ENCODE assay signal across 27 mouse cellular contexts in the genomic region with DNA sequence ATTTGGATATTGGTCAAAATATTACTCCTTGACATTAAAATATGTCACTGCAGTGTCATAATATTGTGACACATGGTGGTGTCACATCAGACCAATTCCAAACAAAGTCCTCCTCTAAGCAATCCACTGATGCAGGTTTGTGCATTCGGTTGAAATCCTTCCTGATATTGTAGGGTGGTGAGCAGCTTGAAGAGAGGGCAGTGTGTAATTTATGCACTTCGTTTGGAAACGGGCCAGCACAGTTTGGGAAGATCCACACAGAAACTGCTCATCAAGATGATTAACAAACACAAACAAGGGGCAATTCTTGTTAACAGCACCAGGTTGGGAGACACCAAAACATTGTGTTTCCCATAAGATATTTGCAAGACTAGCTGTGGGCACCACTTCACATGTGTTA.
DNase-seq lines count a peak whose midpoint lies in the region; ATAC-seq and TF ChIP-seq lines count a peak whose summit lies in the region.
"Had no signal": no experiment of that assay in that cellular context is flagged by ENCODE, and none has a peak within 500 bp of the region (broad histone marks: within the 10 kb centered on the region; RNA-seq: fewer than 3 reads in every experiment).

No protein-coding gene starts in this region.

- H3K36me3 ChIP-seq in forebrain, embryonic 14.5 days (ENCODE audit: control insufficient read depth, insufficient read depth, low read length) = no peaks in the 10 kb centered on the region
- H3K36me3 ChIP-seq in forebrain, embryonic 12.5 days (replicated peaks) = no peaks in the 10 kb centered on the region
- no peaks in the 10 kb centered on the region for H3K36me3 ChIP-seq in forebrain, embryonic 16.5 days (ENCODE audit: control insufficient read depth, insufficient read depth)
- no peaks in the 10 kb centered on the region for H3K36me3 ChIP-seq in heart, adult 2 months (ENCODE audit: control insufficient read depth, insufficient read depth, low read length)
- H3K36me3 ChIP-seq: embryonic facial prominence, embryonic 12.5 days; heart, embryonic 10.5 days; heart, embryonic 15.5 days; limb, embryonic 12.5 days; lung, embryonic 15.5 days; midbrain, embryonic 10.5 days; neural tube, embryonic 12.5 days had no signal

- H3K9ac ChIP-seq in forebrain, embryonic 14.5 days (ENCODE audit: low read length) = no peak overlapping the region
- H3K9ac ChIP-seq in forebrain, embryonic 12.5 days = no peak overlapping the region
- no peak overlapping the region for H3K9ac ChIP-seq in forebrain, embryonic 16.5 days (replicated peaks; ENCODE audit: low read depth, low read length)
- H3K9ac ChIP-seq in heart, adult 2 months (ENCODE audit: low read depth, low read length) = no peak overlapping the region
- H3K9ac ChIP-seq: embryonic facial prominence, embryonic 12.5 days; heart, embryonic 15.5 days; limb, embryonic 12.5 days; lung, embryonic 15.5 days; neural tube, embryonic 12.5 days had no signal

- H3K9me3 ChIP-seq in forebrain, embryonic 14.5 days (replicated peaks; ENCODE audit: control insufficient read depth, low read length) = no peaks in the 10 kb centered on the region
- H3K9me3 ChIP-seq in forebrain, embryonic 12.5 days = no peaks in the 10 kb centered on the region
- H3K9me3 ChIP-seq in forebrain, embryonic 16.5 days (ENCODE audit: control insufficient read depth, low read length) = no peaks in the 10 kb centered on the region
- H3K9me3 ChIP-seq: embryonic facial prominence, embryonic 12.5 days; heart, embryonic 10.5 days; heart, embryonic 15.5 days; limb, embryonic 12.5 days; lung, embryonic 15.5 days; midbrain, embryonic 10.5 days; neural tube, embryonic 12.5 days had no signal

- WGBS in forebrain, embryonic 14.5 days = 52% methylated on average over 3 of the region's 3 CpGs
- 76% methylated on average over 3 of the region's 3 CpGs for WGBS in forebrain, embryonic 12.5 days
- WGBS in forebrain, embryonic 16.5 days = 47% methylated on average over 3 of the region's 3 CpGs
- WGBS in heart, adult 2 months = 74% methylated on average over 3 of the region's 3 CpGs

- H3K4me1 ChIP-seq in forebrain, embryonic 14.5 days (ENCODE audit: control insufficient read depth, insufficient read depth, low read length) = 0 out of 2 replicates have a peak, but pooled peaks cover 3% of the 10 kb centered on the region
- no peaks in the 10 kb centered on the region for H3K4me1 ChIP-seq in forebrain, embryonic 12.5 days
- H3K4me1 ChIP-seq in forebrain, embryonic 16.5 days (replicated peaks; ENCODE audit: control insufficient read depth, insufficient read depth, low read length) = peaks cover 5% of the 10 kb centered on the region
- H3K4me1 ChIP-seq in heart, adult 2 months (ENCODE audit: control insufficient read depth, insufficient read depth, low read length) = no peaks in the 10 kb centered on the region
- H3K4me1 ChIP-seq: embryonic facial prominence, embryonic 12.5 days; heart, embryonic 10.5 days; heart, embryonic 15.5 days; limb, embryonic 12.5 days; lung, embryonic 15.5 days; midbrain, embryonic 10.5 days; neural tube, embryonic 12.5 days had no signal

- DNase-seq in forebrain, embryonic 14.5 days (ENCODE audit: low spot score) = peak; percentile 73
- peak; percentile 8 to 22 for DNase-seq in left cerebral cortex, postnatal 10 days (ENCODE audit: extremely low spot score in 1 of 2, low spot score in 2 of 2)
- no peak for DNase-seq in left cerebral cortex, adult 9 months (ENCODE audit: low spot score in 2 of 2)
- peak; percentile 46 to 51 for DNase-seq in right cerebral cortex, postnatal 10 days (ENCODE audit: low spot score in 2 of 2)
- DNase-seq in right cerebral cortex, postnatal 25 days = no peak
- DNase-seq in heart, adult 2 months = no peak
- DNase-seq: adrenal gland, postnatal 14 days; cerebellum, adult 2 months; embryo, embryonic 11 days; gastrocnemius, postnatal 14 days; kidney, adult 8-10 months; kidney, postnatal 10 days; thymus, postnatal 4 days had no signal

- H3K27me3 ChIP-seq in forebrain, embryonic 14.5 days (replicated peaks; ENCODE audit: control insufficient read depth, insufficient read depth, low read length) = no peaks in the 10 kb centered on the region
- no peaks in the 10 kb centered on the region for H3K27me3 ChIP-seq in forebrain, embryonic 12.5 days
- H3K27me3 ChIP-seq in forebrain, embryonic 16.5 days (replicated peaks; ENCODE audit: control insufficient read depth, insufficient read depth, low read length) = no peaks in the 10 kb centered on the region
- H3K27me3 ChIP-seq in heart, adult 2 months (ENCODE audit: control insufficient read depth, insufficient read depth, low read length) = no peaks in the 10 kb centered on the region
- H3K27me3 ChIP-seq: embryonic facial prominence, embryonic 12.5 days; heart, embryonic 15.5 days; limb, embryonic 12.5 days; lung, embryonic 15.5 days; neural tube, embryonic 12.5 days had no signal

- H3K4me3 ChIP-seq in forebrain, embryonic 14.5 days (ENCODE audit: low read depth, low read length) = no peak overlapping the region
- no peak overlapping the region for H3K4me3 ChIP-seq in forebrain, embryonic 12.5 days (replicated peaks)
- no peak overlapping the region for H3K4me3 ChIP-seq in forebrain, embryonic 16.5 days (replicated peaks; ENCODE audit: low read length)
- H3K4me3 ChIP-seq in heart, adult 2 months = no peak overlapping the region
- H3K4me3 ChIP-seq: embryonic facial prominence, embryonic 12.5 days; heart, embryonic 10.5 days; heart, embryonic 15.5 days; limb, embryonic 12.5 days; lung, embryonic 15.5 days; midbrain, embryonic 10.5 days; myocyte; neural tube, embryonic 12.5 days had no signal

- TF ChIP-seq POLR2A in heart, adult 2 months (IDR thresholded peaks at IDR 0.05; ENCODE audit: insufficient read depth, low read depth, low read length) = no peak

- H3K79me2 ChIP-seq in heart, adult 2 months (replicated peaks; ENCODE audit: control insufficient read depth, insufficient read depth, low read length) = no peaks in the 10 kb centered on the region

- intact Hi-C loops in left cerebral cortex, postnatal 10 days (cut with DNase I) = no loop called here
- intact Hi-C loops in heart, adult 2 months (cut with DNase I) = no loop called here

- no peak overlapping the region for H3K4me2 ChIP-seq in forebrain, embryonic 14.5 days (ENCODE audit: low read length)
- no peak overlapping the region for H3K4me2 ChIP-seq in forebrain, embryonic 12.5 days
- no peak overlapping the region for H3K4me2 ChIP-seq in forebrain, embryonic 16.5 days (ENCODE audit: low read length)
- H3K4me2 ChIP-seq: embryonic facial prominence, embryonic 12.5 days; heart, embryonic 15.5 days; limb, embryonic 12.5 days; liver, embryonic 11.5 days; lung, embryonic 15.5 days; neural tube, embryonic 12.5 days had no signal

- no peak for TF ChIP-seq CTCF in heart, adult 2 months (IDR thresholded peaks at IDR 0.05)

- ATAC-seq in forebrain, embryonic 14.5 days = peak; percentile 74
- no peak for ATAC-seq in forebrain, embryonic 12.5 days (ENCODE audit: low FRiP score)
- peak; percentile 55 for ATAC-seq in forebrain, embryonic 16.5 days
- ATAC-seq: CD4-positive, CD25-positive, alpha-beta regulatory T cell, adult 4 months; intestine, embryonic 16.5 days; midbrain, embryonic 16.5 days had no signal

- no peak for TF ChIP-seq EP300 in heart, adult 2 months (IDR thresholded peaks at IDR 0.05; ENCODE audit: insufficient read depth, low read depth, low read length)

- H3K27ac ChIP-seq in forebrain, embryonic 14.5 days (ENCODE audit: low read depth, low read length) = no peak overlapping the region
- no peak overlapping the region for H3K27ac ChIP-seq in forebrain, embryonic 12.5 days
- H3K27ac ChIP-seq in forebrain, embryonic 16.5 days (ENCODE audit: low read length) = no peak overlapping the region
- no peak overlapping the region for H3K27ac ChIP-seq in heart, adult 2 months
- H3K27ac ChIP-seq: embryonic facial prominence, embryonic 12.5 days; heart, embryonic 10.5 days; heart, embryonic 15.5 days; limb, embryonic 12.5 days; lung, embryonic 15.5 days; midbrain, embryonic 10.5 days; neural tube, embryonic 12.5 days had no signal

Comparison
In these comparisons a context has a peak if more than half of its experiments do, and no peak if none do; other contexts are left out.
1. DNase-seq: peak in forebrain, embryonic 14.5 days (single experiment), left cerebral cortex, postnatal 10 days (2 of 2) and right cerebral cortex, postnatal 10 days (2 of 2); none in left cerebral cortex, adult 9 months (0 of 2), right cerebral cortex, postnatal 25 days (single experiment) and heart, adult 2 months (0 of 2).